Mouse (Mus musculus) adrenal gland, adult 8-10 months (tissue): ENCODE data around the gene Gm49361. TPM values are rescaled to one million over a fixed set of nuclear protein-coding genes. Genes with fewer than 3 reads are reported as not detected.
A peak's percentile ranks its signal among the peaks of the same experiment; 100 is the strongest.

ENCODE experiments used
- DNase-seq: peaks from one replicate; pipeline ENCODE4 v3.0.0; 2022
- total RNA-seq, 4 experiments: library from RNA; stranded (reverse); gene quantifications; 2 replicates each; pipeline ENCODE4 v1.2.4; 2022

Gm49361 gene
- total RNA-seq, 4 experiments from 2014 or later = 2.4 to 5.0 (median 2.6) TPM; not detected in 1

GRCm38 (mm10) chr14:57617675-57618074, 128.2 kb downstream of the Gm49361 start:
- no peak for DNase-seq

DNA sequence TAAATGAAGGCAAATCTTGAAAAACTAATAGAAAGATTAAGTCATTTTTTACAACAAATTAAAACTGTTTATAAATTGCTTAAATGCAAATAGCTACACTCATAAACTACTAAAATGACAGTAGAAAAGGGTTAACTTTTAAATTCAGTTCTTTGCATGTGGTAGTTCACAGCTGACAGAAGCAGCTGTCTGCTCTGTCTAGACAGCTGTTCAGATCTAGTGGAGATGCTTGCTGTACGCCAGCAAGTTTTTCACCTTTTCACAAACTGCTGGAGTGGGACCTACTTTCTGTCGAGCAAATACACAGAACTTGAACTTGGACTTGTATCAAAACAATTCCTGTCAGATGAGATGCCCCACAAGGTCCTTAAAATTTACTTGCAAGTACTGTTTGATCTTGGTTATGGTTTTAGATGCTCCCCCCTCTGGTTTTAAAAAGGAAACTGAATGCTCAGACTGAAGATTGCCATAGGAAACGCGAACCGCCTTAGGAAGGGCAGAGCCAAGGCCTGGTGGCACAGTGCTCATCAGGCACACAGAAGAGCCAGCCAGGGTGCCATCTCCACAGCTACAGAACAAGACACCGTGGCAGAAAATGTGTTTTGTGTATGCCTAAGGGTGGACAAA, 129.5 kb downstream of the Gm49361 start:
- DNase-seq = no peak

DNA sequence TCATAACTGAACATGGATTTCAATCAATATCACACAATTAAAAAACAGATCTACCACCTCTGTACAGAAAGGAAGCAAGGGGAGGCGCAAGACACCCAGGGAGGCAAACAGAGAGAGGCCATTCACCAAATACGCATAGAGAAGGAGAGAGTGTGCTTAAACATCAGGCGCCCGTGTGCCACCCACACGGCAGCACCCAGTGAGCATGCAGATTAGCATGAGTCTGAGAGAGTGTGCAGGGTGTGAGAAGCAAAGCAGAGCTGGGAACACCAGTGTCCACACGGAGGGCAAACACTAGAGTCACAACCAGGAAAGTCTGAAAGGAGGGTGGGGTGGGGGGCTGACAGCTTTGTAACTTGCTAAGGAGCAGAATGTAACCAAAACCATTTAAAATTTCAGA, 130.1 kb downstream of the Gm49361 start:
- no peak for DNase-seq

GRCm38 (mm10) chr14:57611034-57611433, 134.9 kb downstream of the Gm49361 start:
- no peak for DNase-seq

DNA sequence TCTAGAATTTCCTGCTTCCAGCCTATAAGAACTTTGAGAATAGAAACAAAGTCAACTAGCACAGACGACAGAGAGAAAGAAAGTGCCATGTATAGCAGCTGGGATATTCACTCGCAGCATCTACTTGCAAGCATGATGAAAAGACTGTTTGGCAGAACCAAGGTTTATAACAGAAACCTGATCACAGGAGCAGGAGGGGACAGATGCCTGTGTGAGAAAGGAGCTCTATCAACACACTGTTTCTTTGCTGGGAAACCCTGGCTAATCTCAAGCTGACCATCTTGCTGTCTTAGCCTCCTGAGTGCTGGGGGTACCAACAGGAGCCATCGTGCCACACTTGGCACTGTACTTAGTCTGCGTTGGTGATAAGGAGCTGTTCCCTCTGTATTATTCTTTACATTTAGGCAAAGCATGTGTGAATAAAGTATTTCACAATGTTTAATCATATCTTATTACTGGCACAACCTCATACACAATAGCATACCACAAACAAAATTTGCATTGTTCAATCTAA, 136.0 kb downstream of the Gm49361 start:
- no peak for DNase-seq

GRCm38 (mm10) chr14:57607500-57607899, 138.4 kb downstream of the Gm49361 start:
- DNase-seq = peak; percentile 95

DNA sequence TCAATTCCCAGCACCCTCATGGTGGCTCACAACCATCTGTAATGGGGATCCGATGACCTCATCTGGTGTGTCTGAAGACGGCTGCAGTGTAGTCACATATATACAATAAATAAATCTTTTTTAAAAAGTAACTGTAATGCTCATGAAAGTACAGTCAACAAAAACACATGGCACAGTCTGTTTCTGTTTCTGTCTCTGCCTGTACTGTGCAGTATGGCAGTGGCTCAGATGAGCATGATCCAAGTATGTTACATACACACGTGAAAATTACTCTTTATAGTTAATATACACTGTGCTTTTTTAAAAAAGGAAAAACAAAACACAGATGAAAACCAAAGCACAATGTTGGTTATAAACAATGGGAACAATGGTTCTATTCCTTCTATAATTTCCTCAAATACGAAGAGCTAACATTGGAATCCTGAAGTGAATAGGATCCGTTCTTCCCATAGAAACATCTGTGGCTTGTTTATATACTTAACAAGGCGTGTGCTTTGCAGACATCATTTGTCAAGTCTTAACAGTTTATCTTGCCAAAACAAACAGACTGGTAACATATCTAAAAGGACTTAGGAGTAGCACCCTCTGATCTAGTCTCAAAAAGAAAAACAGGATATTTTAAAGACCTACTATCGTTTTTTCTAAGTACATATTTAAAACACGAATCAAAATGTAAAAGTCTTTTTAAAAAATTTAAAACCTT, 139.1 kb downstream of the Gm49361 start:
- DNase-seq = no peak

DNA sequence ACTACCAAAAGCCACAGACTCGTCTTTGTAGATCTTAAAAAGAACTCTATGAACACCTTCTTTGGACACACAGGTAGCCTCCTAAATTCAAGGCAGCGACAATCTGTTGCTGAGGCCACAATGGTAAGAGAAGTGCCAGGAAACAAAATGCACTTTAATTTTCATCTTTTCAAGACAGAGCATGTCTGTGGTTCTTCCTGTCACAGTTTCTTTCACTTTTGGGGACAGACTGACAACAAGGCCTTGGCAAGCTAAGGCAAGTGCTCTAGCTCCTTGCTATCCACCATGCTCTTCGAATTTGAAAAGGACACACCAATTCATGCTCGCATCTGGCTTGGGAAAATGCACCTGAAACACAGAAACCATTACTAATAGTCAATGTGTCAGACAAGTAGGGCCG, 152.6 kb downstream of the Gm49361 start:
- no peak for DNase-seq

Other genes with a start within 250 kb of the Gm49361 start
- 1 to 10 TPM; 2.3 to 3.4 (median 2.6) TPM for gene Il17d, start 221.3 kb downstream of the Gm49361 start, total RNA-seq
- 10 to 100 TPM; 25.7 to 31.8 (median 28.9) TPM for gene Eef1akmt1, start 174.5 kb downstream of the Gm49361 start, total RNA-seq
- gene Xpo4, start 80.7 kb downstream of the Gm49361 start, total RNA-seq = 10 to 100 TPM; 35.7 to 45.2 (median 38.1) TPM
- gene Lats2, start 12.3 kb upstream of the Gm49361 start, total RNA-seq = 10 to 100 TPM; 37.7 to 49.3 (median 44.2) TPM
- gene Sap18, start 52.1 kb upstream of the Gm49361 start, total RNA-seq = 100 to 1,000 TPM in 2 of 4 experiments, 10 to 100 TPM in 2; 39.2 to 132 (median 96.1) TPM
- gene Ska3, start 80.1 kb upstream of the Gm49361 start, total RNA-seq = under 1 TPM in 3 of 4 experiments, not detected in 1; 0.26 to 0.87 (median 0.78) TPM
- gene Mrpl57, start 80.1 kb upstream of the Gm49361 start, total RNA-seq = 10 to 100 TPM; 91.3 to 100.0 (median 99.2) TPM
- 10 to 100 TPM; 43.3 to 60.0 (median 49.9) TPM for gene Zdhhc20, start 144.2 kb upstream of the Gm49361 start, total RNA-seq